Mouse (Mus musculus) embryonic facial prominence, embryonic 13.5 days (tissue): ENCODE data around the gene Pth2. TPM values are rescaled to one million over a fixed set of nuclear protein-coding genes. Genes with fewer than 3 reads are reported as not detected.
A peak's percentile ranks its signal among the peaks of the same experiment; 100 is the strongest.

Source experiments
- ATAC-seq: fragments of 200-750 bp; cut with Nextera tagmentation; 2 replicates; pipeline ENCODE4 v1.8.0; 2017; ENCODE audit warnings: low read depth; ENCODE audit not compliant: insufficient number of reproducible peaks, insufficient read depth, low FRiP score, low TSS enrichment
- H3K27ac ChIP-seq: fragments of 300-500 bp; sonication (generic); 2 replicates; pipeline ENCODE4 v1.5.1; 2015; ENCODE audit warnings: moderate library complexity, mild to moderate bottlenecking, inconsistent platforms
- H3K27me3 ChIP-seq: fragments of 300-500 bp; sonication (generic); 2 replicates; pipeline ENCODE4 v1.6.1; 2015; ENCODE audit warnings: mild to moderate bottlenecking, inconsistent platforms
- H3K36me3 ChIP-seq: fragments of 300-500 bp; sonication (generic); 2 replicates; pipeline ENCODE4 v1.6.1; 2015; ENCODE audit warnings: mild to moderate bottlenecking, inconsistent platforms
- H3K4me1 ChIP-seq: fragments of 300-500 bp; sonication (generic); 2 replicates; pipeline ENCODE4 v1.6.1; 2015; ENCODE audit warnings: inconsistent platforms
- H3K4me2 ChIP-seq: fragments of 300-500 bp; sonication (generic); 2 replicates; pipeline ENCODE4 v1.6.1; 2015; ENCODE audit warnings: moderate library complexity, mild to moderate bottlenecking, inconsistent platforms
- H3K4me3 ChIP-seq: fragments of 300-500 bp; sonication (generic); 2 replicates; pipeline ENCODE4 v1.5.1; 2015; ENCODE audit warnings: mild to moderate bottlenecking, inconsistent platforms
- H3K9ac ChIP-seq: fragments of 300-500 bp; sonication (generic); 2 replicates; pipeline ENCODE4 v1.6.1; 2015; ENCODE audit warnings: mild to moderate bottlenecking, inconsistent platforms
- H3K9me3 ChIP-seq: fragments of 300-500 bp; sonication (generic); 2 replicates; pipeline ENCODE4 v1.6.1; 2016; ENCODE audit warnings: inconsistent platforms
- WGBS: fragments of 180-500 bp; shearing (Covaris S2); methylation state at CpG from one replicate; pipeline ENCODE4 v1.1.7; 2015; ENCODE audit warnings: mixed read lengths; 5-methylcytosine and 5-hydroxymethylcytosine counted together
- polyA plus RNA-seq: library from polyadenylated mRNA; unstranded; fragments of >200 nt; fragmentation: Nextera tagmentation; extraction: Ambion mirVana; gene quantifications from 2 replicates; pipeline ENCODE4 v1.2.1, GENCODE M21; 2015

Pth2 gene
- polyA plus RNA-seq, 1 experiment from 2014 or later: not detected

GRCm38 (mm10) chr7:45154096-45154992 lies 26.5 kb upstream of the Pth2 start, which contains the start of the genes Pih1d1 and Aldh16a1:
Gene Pih1d1 (plus strand): TSS chr7:45154303.
Gene Aldh16a1 (minus strand): TSS chr7:45154584.
- peak within 1 kb of the TSS; percentile 96 for H3K27ac ChIP-seq
- peak within 1 kb of the TSS; percentile 89 for H3K9ac ChIP-seq
- H3K9me3 ChIP-seq: no peaks in the 10 kb centered on the region
- H3K4me2 ChIP-seq: peak within 1 kb of the TSS; percentile 79
- peak; percentile 93 for ATAC-seq
- peaks cover 29% of the 10 kb centered on the region for H3K4me1 ChIP-seq
- H3K4me3 ChIP-seq: peak within 1 kb of the TSS; percentile 64
- peaks cover 22% of the 10 kb centered on the region for H3K36me3 ChIP-seq
- no peaks in the 10 kb centered on the region for H3K27me3 ChIP-seq
- WGBS: 4% methylated on average over 69 of the region's 69 CpGs

DNA sequence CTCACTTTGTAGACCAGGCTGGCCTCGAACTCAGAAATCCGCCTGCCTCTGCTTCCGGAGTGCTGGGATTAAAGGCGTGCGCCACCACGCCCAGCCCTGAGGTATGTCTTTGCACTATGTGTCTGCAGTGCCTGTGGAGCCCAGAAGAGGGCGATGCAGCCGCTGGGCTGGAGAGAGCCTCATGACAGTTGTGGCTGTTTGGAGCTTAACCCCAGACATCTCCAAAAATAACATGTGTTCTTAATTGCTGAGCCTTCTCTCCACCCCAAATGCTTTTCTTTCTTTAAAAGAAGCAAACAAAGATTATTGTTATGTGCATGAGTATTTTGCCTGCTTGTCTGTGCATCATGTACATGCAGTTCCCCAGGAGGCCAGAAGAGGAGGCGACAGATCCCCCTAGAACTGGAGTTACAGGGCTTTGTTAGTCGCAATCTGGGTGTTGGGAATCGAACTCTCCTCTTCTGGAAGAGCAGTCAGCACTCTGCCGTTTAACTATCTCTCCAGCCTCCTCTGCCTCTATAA lies 25.7 kb upstream of the Pth2 start:
- 0 out of 2 replicates have a peak, but pooled peaks have one; percentile 0 for ATAC-seq
- H3K4me3 ChIP-seq: peak overlapping the region; percentile 64
- peak overlapping the region; percentile 49; the same call in 1 of the 2 replicates for H3K9ac ChIP-seq
- H3K4me1 ChIP-seq: peaks cover 29% of the 10 kb centered on the region
- H3K9me3 ChIP-seq: no peaks in the 10 kb centered on the region
- H3K36me3 ChIP-seq: peaks cover 30% of the 10 kb centered on the region
- peak overlapping the region; percentile 79 for H3K4me2 ChIP-seq
- H3K27ac ChIP-seq: peak overlapping the region; percentile 96
- no peaks in the 10 kb centered on the region for H3K27me3 ChIP-seq
- WGBS: 79% methylated on average over 12 of the region's 12 CpGs

DNA sequence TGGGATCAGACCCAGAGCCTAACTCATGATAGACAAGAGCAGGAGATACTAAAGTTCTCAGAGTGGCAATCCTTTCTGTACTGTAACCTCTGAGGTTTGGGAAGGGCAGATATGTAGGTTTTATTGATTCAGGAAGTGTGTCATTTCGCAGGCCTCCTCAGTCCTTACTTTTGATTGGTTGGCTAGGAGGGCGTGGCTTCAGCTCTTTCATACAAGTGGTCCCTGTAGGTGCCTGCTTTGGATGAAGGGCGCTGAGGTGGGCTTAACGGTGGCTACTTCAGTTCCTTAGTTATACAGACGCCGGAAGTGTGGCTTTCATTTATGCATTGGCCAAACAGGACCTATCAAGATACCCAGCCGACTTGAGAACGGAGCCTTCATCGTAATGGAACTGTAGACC lies 25.2 kb upstream of the Pth2 start:
- no peak overlapping the region for H3K4me3 ChIP-seq
- peaks cover 25% of the 10 kb centered on the region for H3K4me1 ChIP-seq
- H3K27me3 ChIP-seq: no peaks in the 10 kb centered on the region
- WGBS: 82% methylated on average over 9 of the region's 9 CpGs
- no peak overlapping the region for H3K9ac ChIP-seq
- no peak for ATAC-seq
- peak overlapping the region; percentile 96; the same call in 1 of the 2 replicates for H3K27ac ChIP-seq
- no peaks in the 10 kb centered on the region for H3K9me3 ChIP-seq
- H3K4me2 ChIP-seq: peak overlapping the region; percentile 79; the same call in 1 of the 2 replicates
- peaks cover 35% of the 10 kb centered on the region for H3K36me3 ChIP-seq

DNA sequence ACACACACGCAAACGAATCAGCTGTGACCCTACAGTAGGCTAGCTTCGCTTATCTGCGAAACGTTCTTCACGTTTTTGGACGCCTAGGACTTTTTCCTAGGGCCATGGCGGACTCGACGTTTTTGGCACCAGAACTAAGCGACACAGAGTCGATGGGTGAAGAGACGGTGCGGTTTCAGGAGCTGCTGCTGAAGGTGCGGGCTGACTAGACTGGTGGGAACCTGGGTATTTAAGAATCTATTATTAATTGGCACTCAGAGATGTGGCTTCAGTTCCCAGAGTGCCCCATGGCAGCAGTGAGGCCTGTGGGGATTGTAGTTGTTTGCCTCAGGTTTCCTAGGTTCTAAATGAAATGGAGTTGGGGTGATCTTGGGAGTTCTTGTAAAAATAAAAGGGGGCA lies 24.6 kb upstream of the Pth2 start:
- Histone ChIP-seq H3K9ac (no peak overlapping the region), H3K4me3 (no peak overlapping the region), H3K4me2 (no peak overlapping the region), H3K36me3 (peaks cover 41% of the 10 kb centered on the region), H3K9me3 (no peaks in the 10 kb centered on the region), H3K27me3 (no peaks in the 10 kb centered on the region), H3K27ac (no peak overlapping the region), H3K4me1 (peaks cover 19% of the 10 kb centered on the region)
- WGBS: 93% methylated on average over 15 of the region's 15 CpGs
- no peak for ATAC-seq

DNA sequence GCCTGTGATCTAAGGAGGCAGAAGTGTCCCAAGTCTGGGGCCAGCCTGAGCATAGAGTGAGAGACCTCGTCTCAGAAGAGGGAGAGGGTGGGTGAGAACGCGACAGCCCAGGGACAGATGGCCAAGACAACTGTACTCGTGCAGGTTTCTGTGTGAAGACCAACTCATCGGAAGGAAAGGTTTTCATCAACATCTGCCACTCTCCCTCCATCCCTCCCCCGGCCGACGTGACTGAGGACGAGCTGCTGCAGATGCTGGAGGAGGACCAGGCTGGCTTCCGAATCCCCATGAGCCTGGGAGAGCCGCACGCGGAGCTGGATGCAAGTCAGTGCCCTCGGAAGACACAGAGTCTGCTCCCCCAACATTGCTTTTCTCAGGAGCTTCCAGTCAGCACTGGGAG lies 23.3 kb upstream of the Pth2 start:
- Histone ChIP-seq H3K4me2 (no peak overlapping the region), H3K27me3 (peaks cover 2% of the 10 kb centered on the region), H3K36me3 (peaks cover 42% of the 10 kb centered on the region), H3K9me3 (no peaks in the 10 kb centered on the region), H3K4me1 (peaks cover 19% of the 10 kb centered on the region), H3K9ac (no peak overlapping the region), H3K4me3 (no peak overlapping the region), H3K27ac (no peak overlapping the region; the same call in 1 of the 2 replicates)
- 82% methylated on average over 14 of the region's 14 CpGs for WGBS
- ATAC-seq: no peak

GRCm38 (mm10) chr7:45158991-45159390 lies 21.8 kb upstream of the Pth2 start:
- WGBS: 91% methylated on average over 6 of the region's 6 CpGs
- no peak overlapping the region for H3K27ac ChIP-seq
- no peak overlapping the region for H3K4me2 ChIP-seq
- no peak overlapping the region for H3K4me3 ChIP-seq
- no peak for ATAC-seq
- H3K27me3 ChIP-seq: peaks cover 18% of the 10 kb centered on the region
- H3K9me3 ChIP-seq: no peaks in the 10 kb centered on the region
- 0 out of 2 replicates have a peak overlapping the region, but pooled peaks have one; percentile 3 for H3K9ac ChIP-seq
- peaks cover 20% of the 10 kb centered on the region for H3K4me1 ChIP-seq
- H3K36me3 ChIP-seq: peaks cover 42% of the 10 kb centered on the region

DNA sequence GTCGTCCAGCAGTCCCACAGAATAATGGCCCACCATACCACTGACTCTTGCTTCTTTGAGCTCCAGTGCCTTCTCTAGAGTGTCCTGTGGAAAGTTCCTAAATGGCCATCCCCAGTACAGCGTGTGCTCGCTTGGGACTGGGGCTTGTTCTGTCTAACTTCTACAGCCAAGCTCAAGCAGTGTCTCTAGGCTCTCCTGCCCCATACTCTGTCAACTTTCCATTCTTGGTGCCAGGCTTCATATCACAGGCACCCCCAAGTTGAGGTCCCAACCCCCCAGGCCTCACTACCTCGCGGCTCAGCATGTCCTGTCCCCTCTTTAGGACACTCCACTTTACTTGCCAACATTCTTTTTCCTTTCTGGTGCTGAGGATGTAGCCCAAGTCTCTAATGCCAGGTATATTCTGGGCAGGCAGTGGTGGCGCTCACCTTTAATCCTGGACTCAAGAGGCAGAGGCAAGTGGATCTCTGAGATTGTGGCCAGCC lies 20.4 kb upstream of the Pth2 start:
- Histone ChIP-seq H3K27me3 (peaks cover 31% of the 10 kb centered on the region), H3K4me3 (no peak overlapping the region), H3K36me3 (peaks cover 42% of the 10 kb centered on the region), H3K9me3 (no peaks in the 10 kb centered on the region), H3K4me2 (no peak overlapping the region), H3K27ac (no peak overlapping the region), H3K9ac (no peak overlapping the region), H3K4me1 (peaks cover 16% of the 10 kb centered on the region)
- ATAC-seq: no peak
- 89% methylated on average over 6 of the region's 6 CpGs for WGBS

GRCm38 (mm10) chr7:45160866-45161265 lies 19.9 kb upstream of the Pth2 start:
- Histone ChIP-seq H3K27ac (no peak overlapping the region), H3K9me3 (no peaks in the 10 kb centered on the region), H3K36me3 (peaks cover 42% of the 10 kb centered on the region), H3K27me3 (peaks cover 36% of the 10 kb centered on the region), H3K9ac (no peak overlapping the region), H3K4me2 (no peak overlapping the region), H3K4me1 (peaks cover 12% of the 10 kb centered on the region), H3K4me3 (no peak overlapping the region)
- ATAC-seq: no peak
- 86% methylated on average over 3 of the region's 3 CpGs for WGBS

DNA sequence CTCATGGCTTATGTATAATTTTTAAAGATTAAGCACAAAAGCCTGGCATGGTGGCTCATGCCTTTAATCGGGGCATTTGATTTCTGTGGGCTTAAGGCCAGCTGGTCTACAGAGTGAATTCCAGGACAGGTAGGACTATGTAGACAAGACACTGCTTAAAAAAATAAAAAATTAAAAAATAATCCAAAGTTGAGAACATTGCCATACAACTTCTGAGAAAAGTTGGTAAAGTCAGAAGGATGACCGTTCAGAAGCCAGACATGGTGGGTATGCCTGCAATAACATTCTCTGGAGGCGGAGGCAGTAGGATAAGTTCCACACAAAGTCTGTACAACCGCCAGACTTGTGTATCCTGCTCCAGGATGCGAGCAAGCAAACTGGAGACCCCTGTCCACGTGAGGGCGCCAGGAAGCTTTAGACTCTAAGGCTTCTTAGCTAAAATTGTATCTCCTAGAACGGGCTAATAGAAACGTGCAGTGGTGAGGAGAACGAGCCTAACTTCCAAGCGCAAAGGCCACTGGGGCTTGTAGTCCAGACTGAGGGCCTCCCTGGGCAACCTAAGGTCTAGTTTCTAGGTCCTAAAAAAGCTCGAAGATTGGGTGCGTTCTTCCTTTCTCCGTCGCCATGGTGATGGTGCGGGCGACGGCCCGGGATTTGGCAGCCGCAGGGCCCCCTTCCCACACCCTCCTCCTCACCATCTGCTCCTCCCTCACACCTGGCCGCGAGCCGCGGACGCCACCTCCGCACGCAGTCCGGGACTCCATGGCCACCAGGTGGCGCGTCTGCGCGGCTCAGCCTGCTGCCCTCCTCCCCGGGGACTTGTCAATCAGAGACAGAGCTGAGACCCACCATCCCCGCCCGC lies 19.0 kb upstream of the Pth2 start:
- Histone ChIP-seq H3K9ac (peak overlapping the region; percentile 62), H3K4me3 (peak overlapping the region; percentile 47), H3K27me3 (peaks cover 46% of the 10 kb centered on the region), H3K4me2 (peak overlapping the region; percentile 78), H3K4me1 (peaks cover 12% of the 10 kb centered on the region), H3K36me3 (peaks cover 42% of the 10 kb centered on the region), H3K27ac (no peak overlapping the region; the same call in 1 of the 2 replicates), H3K9me3 (peaks cover 2% of the 10 kb centered on the region; the same call in 1 of the 2 replicates)
- ATAC-seq: peak; percentile 87
- WGBS: 4% methylated on average over 35 of the region's 35 CpGs

- 21% methylated on average over 6 of the region's 6 CpGs for WGBS
- Histone ChIP-seq H3K27ac (no peak overlapping the region), H3K9ac (peak overlapping the region; percentile 62), H3K36me3 (peaks cover 37% of the 10 kb centered on the region), H3K4me1 (peaks cover 12% of the 10 kb centered on the region), H3K9me3 (peaks cover 3% of the 10 kb centered on the region; the same call in 1 of the 2 replicates), H3K4me3 (peak overlapping the region; percentile 47), H3K4me2 (peak overlapping the region; percentile 78), H3K27me3 (peaks cover 53% of the 10 kb centered on the region)
- ATAC-seq: no peak
These were observed 18.2 kb upstream of the Pth2 start for GRCm38 (mm10) chr7:45162551-45162950.
